Mouse (Mus musculus) erythroblast, embryonic 14.5 days (primary cell): ENCODE measurements around the gene Pou2f1.

Source experiments
- GATA1 ChIP-seq: IDR thresholded peaks from 2 replicates; pipeline ENCODE4 v1.6.1; 2012; ENCODE audit warnings: low read length, inconsistent platforms, mixed read lengths
- TAL1 ChIP-seq: IDR thresholded peaks from 3 replicates; pipeline ENCODE4 v1.6.1; 2012; ENCODE audit warnings: low read length, inconsistent platforms, mixed read lengths

GRCm38 (mm10) chr1:165913720-165914415, 88.6 kb downstream of the Pou2f1 start:
- TF ChIP-seq TAL1 (no peak), GATA1 (no peak)
